Mouse (Mus musculus) G1E-ER4 (cell line): ENCODE data around the gene Sphk2. TPM values are rescaled to one million over a fixed set of nuclear protein-coding genes. Genes with fewer than 3 reads are reported as not detected.

Experiments used
- GATA1 ChIP-seq: IDR thresholded peaks from one replicate; pipeline ENCODE4 v1.8.0; 2012; ENCODE audit warnings: low read length, inconsistent platforms
- polyA plus RNA-seq: library from polyadenylated mRNA; stranded (reverse); fragments of >175 nt; gene quantifications from 2 replicates; pipeline ENCODE4 v1.2.3, GENCODE M21; 2012

Gene Sphk2
- 172 and 187 TPM in 2 replicates for polyA plus RNA-seq

DNA sequence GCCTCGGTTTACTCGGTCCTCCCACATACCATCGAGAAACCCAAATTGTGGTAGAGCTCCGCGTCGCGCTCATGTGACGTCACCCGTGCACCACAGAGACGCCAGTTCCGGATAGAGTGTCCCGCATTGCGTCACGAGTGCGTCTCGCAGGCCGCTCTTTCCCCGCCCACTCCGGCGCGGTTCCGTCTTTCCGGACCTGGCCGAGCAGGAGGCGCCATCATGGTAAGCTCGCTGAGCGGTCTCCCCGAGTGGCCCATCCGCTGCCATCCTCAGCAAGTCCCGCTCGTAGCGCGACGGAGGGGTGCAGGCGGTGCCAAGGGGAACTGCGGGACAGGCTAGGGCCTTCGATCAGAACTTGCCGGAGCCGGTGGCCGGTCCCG lies at the start of gene Sphk2:
Sphk2 (minus strand) TSS at position 85 of the 380 bp plus-strand sequence.
- TF ChIP-seq GATA1, result no peak

DNA sequence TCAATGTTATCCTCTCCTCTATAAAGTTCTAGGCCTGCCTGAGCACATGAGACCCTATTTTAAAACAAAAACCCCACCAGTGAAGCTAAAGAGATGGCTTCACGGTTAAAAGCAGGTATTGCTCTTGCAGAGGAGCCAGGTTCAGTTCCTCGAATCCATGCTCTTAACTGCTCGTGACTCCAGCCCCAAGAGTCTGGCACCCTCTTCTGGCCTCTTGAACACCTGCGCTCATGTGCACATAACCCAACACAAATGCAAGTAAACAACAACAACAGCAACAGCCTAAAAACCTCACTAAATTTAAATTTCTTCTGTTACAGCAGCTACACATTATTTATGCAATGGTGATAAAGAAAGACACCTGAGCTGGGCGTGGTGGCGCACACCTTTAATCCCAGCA lies 49.7 kb upstream of the Sphk2 start:
- no peak for TF ChIP-seq GATA1

DNA sequence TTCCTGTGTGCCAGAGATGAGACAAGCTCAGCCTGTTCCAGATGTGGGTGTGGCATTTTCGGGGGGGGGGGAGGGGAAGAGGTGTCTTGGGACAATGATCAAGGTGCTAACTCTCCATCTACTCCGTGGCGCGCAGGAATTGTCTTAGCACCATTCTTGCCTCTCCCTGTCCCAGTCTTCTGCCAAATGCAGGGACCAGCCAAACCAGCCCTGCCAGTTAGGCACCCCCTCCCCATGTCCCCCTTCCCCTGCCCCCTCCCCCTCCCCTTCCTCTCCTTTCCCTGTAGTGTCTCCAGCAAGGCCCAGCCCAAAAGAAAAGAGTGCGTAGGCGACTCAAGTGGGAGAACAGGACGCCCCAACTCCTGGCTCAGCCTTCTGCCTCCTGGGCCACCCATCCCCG lies 49.0 kb upstream of the Sphk2 start:
- TF ChIP-seq GATA1, result no peak

DNA sequence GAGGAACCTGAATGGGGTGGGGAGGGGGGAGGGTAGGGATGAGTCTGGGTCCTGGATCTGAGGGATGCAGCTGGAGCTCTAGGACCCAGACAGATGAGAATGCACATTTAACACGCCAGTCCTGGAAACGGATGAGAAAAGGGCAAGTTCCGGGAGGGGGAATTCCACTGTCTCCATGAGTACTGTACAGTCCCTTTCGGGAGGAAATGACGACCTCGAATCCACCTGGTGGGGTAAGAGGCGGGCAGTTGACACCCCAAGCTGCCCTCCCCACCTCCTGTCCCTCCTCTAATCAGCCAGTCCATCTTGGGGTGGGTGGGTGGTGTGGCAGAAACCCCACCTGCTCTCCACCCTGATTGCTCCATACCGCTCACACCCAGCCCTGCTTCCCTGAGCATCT lies 48.2 kb upstream of the Sphk2 start:
- no peak for TF ChIP-seq GATA1

DNA sequence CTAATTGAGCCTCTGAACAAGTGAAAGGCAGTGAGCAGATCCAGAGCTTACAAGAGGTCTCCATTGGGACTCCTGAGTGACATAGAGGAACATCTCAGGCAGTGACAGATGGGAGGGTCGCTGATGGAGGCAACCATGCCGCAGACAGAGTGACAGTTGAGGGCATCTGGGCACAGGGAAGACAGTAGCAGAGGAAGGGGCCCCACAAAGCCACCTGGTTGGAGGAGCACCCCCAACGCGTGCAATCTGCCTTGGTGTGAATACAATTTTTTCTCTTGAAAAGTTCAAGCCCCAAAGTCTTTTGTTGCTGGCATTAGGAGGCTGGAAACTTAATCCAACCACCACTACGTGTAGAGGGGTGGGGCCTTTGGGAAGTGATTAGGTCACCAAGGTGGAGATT lies 42.3 kb upstream of the Sphk2 start:
- no peak for TF ChIP-seq GATA1

DNA sequence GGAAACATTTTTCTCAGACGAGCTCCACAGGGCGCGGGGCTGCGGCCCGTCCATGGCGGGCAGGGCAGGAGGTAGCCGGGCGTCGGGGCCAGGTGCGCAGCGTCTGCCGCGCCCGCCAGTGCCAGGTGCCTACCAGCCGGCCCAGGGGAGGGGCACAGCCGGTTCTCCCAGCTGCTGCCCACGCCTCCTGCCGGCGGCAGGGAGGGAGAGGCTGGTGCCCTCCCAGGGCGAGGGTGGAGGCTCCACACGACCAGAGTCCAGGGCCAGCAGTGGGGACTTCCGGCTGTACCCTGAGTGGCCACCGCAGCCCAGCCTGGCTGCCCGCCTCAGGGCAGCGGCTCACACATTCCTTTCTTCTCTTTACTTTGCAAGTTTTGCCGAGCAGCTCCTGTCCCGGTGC lies 41.6 kb upstream of the Sphk2 start:
- TF ChIP-seq GATA1, result no peak

DNA sequence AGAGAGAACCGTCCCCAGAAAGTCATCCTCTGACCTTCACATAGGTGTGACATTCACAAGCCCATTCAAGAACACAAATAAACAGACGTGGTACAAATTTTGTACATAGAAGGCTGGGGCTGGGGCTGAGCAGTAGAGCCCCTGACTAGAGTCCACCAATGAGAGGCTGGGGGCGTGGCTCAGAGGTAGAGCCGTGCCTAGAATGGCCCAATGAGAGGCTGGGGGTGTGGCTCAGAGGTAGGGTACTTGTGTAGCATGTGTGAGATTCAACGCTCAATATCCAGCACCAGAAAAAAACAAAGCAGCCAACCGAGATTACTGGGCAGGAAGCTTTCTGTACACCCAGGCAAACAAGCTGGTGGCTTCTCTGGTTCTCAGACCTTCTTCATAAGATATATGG lies 37.9 kb upstream of the Sphk2 start:
- TF ChIP-seq GATA1, result no peak

DNA sequence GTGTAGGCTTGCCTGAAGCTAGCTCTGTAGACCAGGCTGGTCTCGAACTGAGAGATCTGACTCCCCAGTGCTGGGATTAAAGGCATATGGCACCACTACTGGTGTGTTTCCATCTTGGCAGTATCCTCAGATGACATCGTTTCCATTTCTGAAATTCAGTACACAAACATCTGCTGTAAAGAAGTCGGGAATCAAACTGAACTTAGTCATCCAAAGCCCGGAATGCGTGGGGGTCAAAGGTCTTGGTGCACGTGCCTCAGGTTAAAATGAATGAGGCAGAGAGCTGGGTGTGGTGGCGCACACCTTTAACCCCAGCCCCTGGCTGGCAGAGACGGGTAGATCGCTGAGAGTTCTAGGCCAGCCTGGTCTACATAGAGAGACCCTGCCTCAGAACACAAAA lies 32.4 kb upstream of the Sphk2 start:
- no peak for TF ChIP-seq GATA1

DNA sequence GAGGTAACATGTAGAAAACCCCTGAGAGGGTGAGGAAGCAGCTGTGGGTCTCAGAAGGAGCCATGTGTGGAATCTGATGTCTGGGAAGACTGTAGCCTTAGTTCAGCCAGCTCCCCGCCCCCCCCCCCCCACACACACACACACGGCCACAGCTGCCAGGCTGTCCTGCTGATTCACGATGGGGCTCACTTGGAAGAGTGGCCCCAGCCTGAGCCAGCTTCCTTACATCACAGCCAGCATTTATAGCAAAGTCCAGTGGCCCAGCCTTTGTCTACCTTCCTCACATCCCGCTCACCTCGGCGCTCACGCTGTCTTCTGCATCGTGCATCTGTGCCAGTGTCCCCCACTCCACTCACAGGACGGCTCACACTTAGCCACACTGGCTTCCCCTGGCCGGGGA lies 31.6 kb upstream of the Sphk2 start:
- no peak for TF ChIP-seq GATA1

DNA sequence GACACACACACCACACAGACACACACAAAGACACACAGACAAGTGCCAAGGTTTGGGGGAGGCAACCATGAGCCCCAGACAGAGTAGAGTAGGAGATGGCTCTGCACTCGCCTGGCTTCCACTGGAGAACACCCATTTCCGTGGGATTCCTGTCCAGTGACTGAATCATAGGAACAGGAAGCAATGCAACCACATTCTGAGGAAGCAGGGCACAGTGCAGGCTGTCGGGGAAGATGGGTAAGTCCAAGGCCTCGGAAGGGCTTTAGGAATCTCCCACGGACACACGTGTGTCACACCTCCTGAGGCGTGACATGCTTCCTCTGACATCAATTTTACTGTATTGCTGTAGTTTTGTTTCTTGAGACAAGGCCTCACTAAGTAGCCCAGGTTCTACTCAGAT lies 30.3 kb upstream of the Sphk2 start:
- no peak for TF ChIP-seq GATA1

DNA sequence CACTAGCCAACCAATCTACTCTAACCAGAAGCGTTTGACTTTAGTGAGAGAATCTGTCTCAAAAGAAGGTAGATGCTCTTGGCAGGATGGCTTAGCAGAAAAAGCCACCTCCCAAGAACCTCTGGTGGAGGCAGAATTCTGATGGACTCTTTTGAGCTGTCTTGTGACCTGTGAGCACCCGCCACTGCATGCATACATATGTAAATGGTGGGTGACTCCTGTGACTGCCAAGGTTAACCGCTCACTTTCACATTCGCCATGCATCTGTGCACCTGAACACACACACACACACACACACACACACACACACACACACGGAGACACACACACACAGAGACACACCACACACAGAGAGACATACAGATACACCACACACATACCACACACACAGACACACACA lies 29.6 kb upstream of the Sphk2 start:
- no peak for TF ChIP-seq GATA1

DNA sequence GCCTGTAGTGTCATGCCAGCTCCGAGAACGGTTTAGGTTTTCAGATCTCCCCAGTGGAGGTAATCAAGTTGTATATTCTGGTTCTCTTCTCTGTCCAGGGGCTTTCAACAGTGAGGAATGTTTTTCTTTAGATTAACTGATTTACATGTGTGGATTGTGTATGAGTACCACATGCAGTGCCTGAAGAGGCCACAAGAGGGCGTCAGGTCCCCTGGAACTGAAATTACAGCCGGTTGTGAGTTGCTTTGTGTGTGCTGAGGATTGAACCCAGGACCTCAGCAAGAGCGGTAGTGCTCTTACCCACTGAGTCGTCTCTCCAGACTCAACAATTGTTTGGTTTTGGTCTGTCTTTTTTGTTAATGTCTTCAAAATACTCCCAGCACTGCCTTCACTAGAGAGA lies 28.7 kb upstream of the Sphk2 start:
- no peak for TF ChIP-seq GATA1

DNA sequence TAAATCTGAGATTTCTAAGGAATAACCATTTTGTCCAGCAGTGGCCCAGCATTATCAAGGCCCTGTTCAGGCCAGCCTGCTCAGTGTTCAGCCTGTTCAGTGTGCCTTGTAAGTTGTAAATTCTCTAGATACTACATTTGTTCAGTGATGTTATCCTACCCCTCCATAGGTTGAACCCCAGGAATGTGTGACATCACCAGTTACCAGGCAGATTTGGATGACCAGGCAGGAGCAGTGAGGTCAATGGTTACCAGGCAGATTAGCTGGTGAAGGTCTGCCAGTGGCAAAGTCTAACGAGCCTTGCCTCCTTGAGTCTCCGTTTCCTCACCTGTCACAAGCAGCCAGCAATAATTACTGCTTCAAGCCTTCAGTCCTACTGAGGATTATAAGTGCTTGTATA lies 26.6 kb upstream of the Sphk2 start:
- TF ChIP-seq GATA1, result no peak

DNA sequence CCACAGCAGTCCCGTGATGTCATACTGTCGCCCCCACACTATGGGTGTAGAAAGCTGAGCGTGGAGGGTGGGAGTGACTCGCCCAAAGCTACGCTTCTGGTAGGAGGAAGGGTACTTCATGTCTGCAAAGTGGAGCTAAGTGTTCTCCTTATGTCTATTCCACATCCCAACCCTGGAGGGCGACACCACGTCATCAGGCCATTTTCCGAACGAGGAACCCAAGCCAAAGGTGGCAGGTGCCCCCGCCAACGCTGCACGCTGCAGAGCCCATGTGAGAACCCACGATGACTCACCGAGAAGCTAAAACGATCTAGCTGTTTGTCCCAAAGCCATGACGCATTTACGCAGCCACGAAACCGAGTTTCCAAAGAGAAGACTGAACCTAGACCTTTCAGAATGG lies 24.5 kb upstream of the Sphk2 start:
- TF ChIP-seq GATA1, result no peak

DNA sequence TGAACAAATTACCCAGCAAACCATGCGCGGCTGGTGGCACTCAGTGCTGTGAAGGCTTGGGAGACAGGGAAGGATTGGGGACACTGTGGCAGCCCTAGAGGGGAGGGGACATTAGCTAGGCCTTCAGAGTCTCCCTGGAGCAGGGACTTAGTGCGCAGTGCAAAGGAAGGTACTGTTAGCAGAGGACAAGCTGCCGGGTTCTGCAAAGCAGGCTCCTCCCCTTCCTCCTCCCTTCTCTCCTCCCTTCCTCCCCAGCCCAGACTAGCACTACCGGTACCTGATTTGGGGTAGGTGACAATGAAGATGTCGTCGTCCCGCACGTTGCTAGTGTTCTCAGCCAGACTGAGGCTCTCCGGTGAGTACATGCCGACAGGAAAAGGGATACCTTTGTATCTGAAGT lies 24.0 kb upstream of the Sphk2 start:
- no peak for TF ChIP-seq GATA1

DNA sequence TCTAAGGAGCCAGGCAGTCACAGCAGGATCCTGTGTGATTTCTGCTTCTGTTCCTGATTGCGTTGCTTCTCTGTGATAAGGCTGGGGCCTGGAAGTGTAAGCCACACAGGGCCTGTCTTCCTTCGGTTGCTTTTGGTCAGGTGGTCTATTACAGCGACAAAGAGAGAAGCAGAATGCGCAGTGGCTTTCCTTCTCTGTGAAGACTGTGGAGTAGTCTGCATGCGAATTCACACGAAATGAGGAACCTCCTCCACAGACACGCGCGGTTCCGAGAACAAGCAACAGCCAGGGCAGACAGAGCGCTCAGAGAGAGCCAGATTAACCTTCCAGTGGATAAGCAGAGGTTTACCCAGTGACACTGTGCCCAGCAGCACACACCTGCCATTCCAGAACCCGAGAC lies 23.5 kb upstream of the Sphk2 start:
- TF ChIP-seq GATA1, result no peak

DNA sequence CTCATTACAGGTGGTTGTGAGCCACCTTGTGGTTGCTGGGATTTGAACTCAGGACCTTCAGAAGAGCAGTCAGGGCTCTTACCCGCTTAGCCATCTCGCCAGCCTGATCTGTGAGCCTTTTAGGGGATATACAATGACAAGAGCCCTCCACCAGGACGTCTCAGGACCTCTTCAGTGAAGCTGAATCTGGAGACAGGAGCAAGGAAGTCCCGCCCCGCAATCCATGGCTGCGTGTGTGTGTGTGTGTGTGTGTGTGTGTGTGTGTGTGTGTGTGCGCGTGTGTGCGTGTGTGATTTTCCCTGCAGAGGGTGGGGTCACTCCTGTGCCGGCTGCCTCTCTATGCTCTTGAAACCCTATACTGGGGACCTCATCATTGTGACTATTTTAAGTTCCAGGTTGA lies 22.0 kb upstream of the Sphk2 start:
- no peak for TF ChIP-seq GATA1

DNA sequence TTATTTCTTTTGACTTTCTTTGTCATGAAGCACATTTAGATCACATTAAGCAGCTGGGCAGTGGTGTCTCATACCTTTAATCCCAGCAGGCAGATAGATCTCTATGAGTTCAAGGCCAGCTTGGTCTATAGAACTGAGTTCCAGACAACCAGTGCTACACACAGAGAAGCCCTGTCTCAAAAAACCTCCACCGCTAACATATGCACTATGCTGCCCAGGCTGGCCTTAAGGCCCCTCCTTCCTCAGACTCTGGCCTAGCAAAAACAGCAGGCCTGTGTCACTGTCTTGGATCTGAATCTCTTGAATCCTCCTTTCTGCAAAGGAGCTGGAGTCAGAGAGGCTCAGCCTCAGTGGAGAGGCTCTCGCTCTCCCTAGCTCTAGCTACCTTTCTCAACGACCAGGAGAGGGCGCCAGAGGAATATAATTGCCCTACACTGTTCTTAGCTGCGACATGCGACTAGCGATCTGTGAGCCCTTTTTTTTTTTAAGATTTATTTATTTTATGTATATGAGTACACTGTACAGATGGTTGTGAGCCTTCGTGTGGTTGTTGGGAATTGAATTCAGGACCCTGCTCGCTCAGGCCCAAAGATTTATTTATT lies 21.5 kb upstream of the Sphk2 start:
- no peak for TF ChIP-seq GATA1
